Mouse (Mus musculus) embryonic facial prominence, embryonic 14.5 days (tissue): Measurements from ENCODE around the gene Nhs. TPM values are rescaled to one million over a fixed set of nuclear protein-coding genes. Genes with fewer than 3 reads are reported as not detected.
A peak's percentile ranks its signal among the peaks of the same experiment; 100 is the strongest.

ENCODE experiments used
- ATAC-seq: fragments of 200-750 bp; cut with Nextera tagmentation; 2 replicates; pipeline ENCODE4 v1.8.0; 2017; ENCODE audit warnings: low read depth, moderate number of reproducible peaks, moderate TSS enrichment
- DNase-seq: peaks from one replicate; pipeline ENCODE4 v3.0.0-alpha.2; 2015; ENCODE audit warnings: low spot score
- H3K27ac ChIP-seq: fragments of 300-500 bp; sonication (generic); replicated peaks from 2 replicates; pipeline ENCODE4 v1.5.1; 2014; ENCODE audit warnings: low read depth, mild to moderate bottlenecking, low read length, moderate library complexity
- H3K27me3 ChIP-seq: fragments of 300-500 bp; sonication (generic); replicated peaks from 2 replicates; pipeline ENCODE4 v1.6.1; 2014; ENCODE audit warnings: low read length; ENCODE audit not compliant: control insufficient read depth, insufficient read depth
- H3K36me3 ChIP-seq: fragments of 300-500 bp; sonication (generic); 2 replicates; pipeline ENCODE4 v1.6.1; 2014; ENCODE audit warnings: low read length, mixed read lengths; ENCODE audit not compliant: control insufficient read depth, insufficient read depth
- H3K4me1 ChIP-seq: fragments of 300-500 bp; sonication (generic); 2 replicates; pipeline ENCODE4 v1.6.1; 2014; ENCODE audit warnings: antibody characterized with exemption, low read length; ENCODE audit not compliant: control insufficient read depth, insufficient read depth
- H3K4me2 ChIP-seq: fragments of 300-500 bp; sonication (generic); 2 replicates; pipeline ENCODE4 v1.6.1; 2014; ENCODE audit warnings: low read depth, mild to moderate bottlenecking, low read length, moderate library complexity, mixed read lengths
- H3K4me3 ChIP-seq: fragments of 300-500 bp; sonication (generic); 2 replicates; pipeline ENCODE4 v1.5.1; 2014; ENCODE audit warnings: low read depth, mild to moderate bottlenecking, low read length
- H3K9ac ChIP-seq: fragments of 300-500 bp; sonication (generic); 2 replicates; pipeline ENCODE4 v1.6.1; 2014; ENCODE audit warnings: low read depth, mild to moderate bottlenecking, low read length, moderate library complexity, mixed read lengths
- H3K9me3 ChIP-seq: fragments of 300-500 bp; sonication (generic); 2 replicates; pipeline ENCODE4 v1.6.1; 2016; ENCODE audit warnings: low read length; ENCODE audit not compliant: control insufficient read depth
- WGBS: fragments of 180-500 bp; shearing (Covaris S2); extraction: QIAGEN DNeasy Blood & Tissue Kit; methylation state at CpG from one replicate; pipeline ENCODE4 v1.1.7; 2014; 5-methylcytosine and 5-hydroxymethylcytosine counted together
- polyA plus RNA-seq: library from polyadenylated mRNA; unstranded; fragments of >200 nt; fragmentation: Nextera tagmentation; extraction: Ambion mirVana; gene quantifications from 2 replicates; pipeline ENCODE4 v1.2.1, GENCODE M21; 2014

The Nhs gene
- polyA plus RNA-seq, 1 experiment from 2014 or later, result 2.7 TPM

GRCm38 (mm10) chrX:162044109-162044508, 115.4 kb downstream of the Nhs start:
- H3K4me2 ChIP-seq, result no peak overlapping the region
- H3K9me3 ChIP-seq, result no peaks in the 10 kb centered on the region
- H3K27me3 ChIP-seq, result peaks cover 17% of the 10 kb centered on the region
- ATAC-seq (no peak), DNase-seq (no peak)
- no peak overlapping the region for H3K27ac ChIP-seq
- H3K36me3 ChIP-seq, result no peaks in the 10 kb centered on the region
- no peak overlapping the region for H3K4me3 ChIP-seq
- H3K9ac ChIP-seq, result no peak overlapping the region
- no peaks in the 10 kb centered on the region for H3K4me1 ChIP-seq

DNA sequence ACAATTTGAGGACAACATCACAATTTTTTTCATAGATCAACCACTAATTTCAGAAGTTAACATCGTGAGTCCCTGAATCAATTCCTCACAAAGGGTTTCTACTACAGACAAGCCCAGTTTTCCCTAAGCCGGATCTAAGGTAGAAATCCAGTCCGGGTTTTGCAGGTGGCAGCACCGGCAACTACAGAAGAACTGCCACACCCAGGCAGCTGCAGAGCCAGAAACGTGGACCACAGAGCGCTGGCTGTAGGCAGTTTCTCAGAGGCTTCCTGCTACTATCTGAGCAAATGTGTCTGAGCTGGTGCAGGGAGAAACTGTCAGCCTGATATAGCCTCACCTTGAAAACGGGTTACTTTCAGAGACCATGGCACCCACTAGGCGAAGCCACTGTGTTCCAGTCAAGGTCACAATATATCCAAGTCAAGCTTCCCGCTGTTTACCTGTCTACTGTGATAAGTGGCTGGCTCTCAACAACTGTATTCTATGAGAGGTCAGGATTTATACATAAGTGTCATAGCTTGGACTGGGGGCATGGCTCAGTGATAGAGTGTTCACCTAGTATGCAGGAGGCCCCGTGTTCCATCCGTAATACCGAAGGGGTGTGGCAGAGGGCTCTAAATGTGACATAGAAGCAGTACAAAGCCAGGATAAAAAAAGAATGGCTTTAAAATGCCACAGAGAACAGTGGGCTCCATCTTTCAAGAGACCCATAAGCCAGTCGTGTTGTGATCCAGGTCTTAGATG, 134.1 kb downstream of the Nhs start:
- 32% methylated on average over 13 of the region's 13 CpGs for WGBS
- ATAC-seq (0 out of 2 replicates have a peak, but pooled peaks have one; percentile 22), DNase-seq (peak; percentile 70)
- H3K4me1 ChIP-seq, result no peaks in the 10 kb centered on the region
- no peak overlapping the region for H3K4me3 ChIP-seq
- H3K4me2 ChIP-seq, result peak overlapping the region; percentile 18; the same call in 1 of the 2 replicates
- peaks cover 37% of the 10 kb centered on the region for H3K27me3 ChIP-seq
- H3K9me3 ChIP-seq, result no peaks in the 10 kb centered on the region
- no peak overlapping the region for H3K27ac ChIP-seq
- no peaks in the 10 kb centered on the region for H3K36me3 ChIP-seq
- H3K9ac ChIP-seq, result no peak overlapping the region

- no peak for ATAC-seq
- Histone ChIP-seq H3K27me3 (peaks cover 30% of the 10 kb centered on the region), H3K9me3 (no peaks in the 10 kb centered on the region), H3K4me1 (no peaks in the 10 kb centered on the region), H3K4me2 (no peak overlapping the region), H3K36me3 (no peaks in the 10 kb centered on the region), H3K27ac (no peak overlapping the region), H3K9ac (no peak overlapping the region), H3K4me3 (no peak overlapping the region)
- WGBS, result 87% methylated on average over 3 of the region's 3 CpGs
- no peak for DNase-seq
These were observed 137.8 kb downstream of the Nhs start for GRCm38 (mm10) chrX:162021724-162022123.

GRCm38 (mm10) chrX:162020039-162020566, 139.4 kb downstream of the Nhs start:
- Histone ChIP-seq H3K27me3 (peaks cover 24% of the 10 kb centered on the region), H3K4me3 (no peak overlapping the region), H3K9me3 (no peaks in the 10 kb centered on the region), H3K27ac (no peak overlapping the region), H3K9ac (no peak overlapping the region), H3K36me3 (no peaks in the 10 kb centered on the region), H3K4me1 (no peaks in the 10 kb centered on the region), H3K4me2 (no peak overlapping the region)
- WGBS, result 76% methylated on average over 3 of the region's 3 CpGs
- no peak for ATAC-seq
- DNase-seq, result no peak

- Histone ChIP-seq H3K9ac (no peak overlapping the region), H3K27ac (no peak overlapping the region), H3K36me3 (no peaks in the 10 kb centered on the region), H3K4me3 (no peak overlapping the region), H3K27me3 (peaks cover 25% of the 10 kb centered on the region), H3K4me2 (no peak overlapping the region), H3K9me3 (no peaks in the 10 kb centered on the region), H3K4me1 (no peaks in the 10 kb centered on the region)
- DNase-seq, result no peak
- 51% methylated on average over 9 of the region's 9 CpGs for WGBS
- ATAC-seq, result no peak
These were observed 142.1 kb downstream of the Nhs start for GRCm38 (mm10) chrX:162017471-162017870.

GRCm38 (mm10) chrX:162012570-162012969, 147.0 kb downstream of the Nhs start:
- no peaks in the 10 kb centered on the region for H3K9me3 ChIP-seq
- H3K36me3 ChIP-seq, result no peaks in the 10 kb centered on the region
- H3K9ac ChIP-seq, result no peak overlapping the region
- no peak overlapping the region for H3K4me2 ChIP-seq
- no peak overlapping the region for H3K4me3 ChIP-seq
- WGBS, result 90% methylated on average over 4 of the region's 4 CpGs
- H3K4me1 ChIP-seq, result no peaks in the 10 kb centered on the region
- ATAC-seq (no peak), DNase-seq (no peak)
- H3K27ac ChIP-seq, result no peak overlapping the region
- peaks cover 16% of the 10 kb centered on the region for H3K27me3 ChIP-seq

DNA sequence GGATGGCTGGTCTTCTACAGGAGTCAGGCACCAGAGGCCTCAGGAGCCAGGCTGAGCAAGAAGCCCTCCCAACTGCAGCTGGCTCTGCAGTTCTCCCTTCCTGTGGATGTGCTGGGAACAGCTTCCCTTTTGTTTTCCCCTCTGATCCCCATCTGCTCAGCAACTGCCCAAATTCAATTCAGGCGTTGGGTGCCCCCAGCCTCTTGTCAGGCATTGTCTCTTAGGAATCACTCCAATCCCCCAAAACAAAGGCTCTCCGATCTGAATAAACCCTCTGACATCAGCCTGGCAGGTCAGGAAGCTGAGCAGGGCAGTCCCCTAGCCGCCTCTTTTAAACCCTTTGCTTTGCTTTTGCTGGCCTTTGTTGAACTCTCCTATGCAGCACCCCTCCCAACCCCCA, 149.7 kb downstream of the Nhs start:
- 42% methylated on average over 3 of the region's 3 CpGs for WGBS
- DNase-seq, result peak; percentile 27

DNA sequence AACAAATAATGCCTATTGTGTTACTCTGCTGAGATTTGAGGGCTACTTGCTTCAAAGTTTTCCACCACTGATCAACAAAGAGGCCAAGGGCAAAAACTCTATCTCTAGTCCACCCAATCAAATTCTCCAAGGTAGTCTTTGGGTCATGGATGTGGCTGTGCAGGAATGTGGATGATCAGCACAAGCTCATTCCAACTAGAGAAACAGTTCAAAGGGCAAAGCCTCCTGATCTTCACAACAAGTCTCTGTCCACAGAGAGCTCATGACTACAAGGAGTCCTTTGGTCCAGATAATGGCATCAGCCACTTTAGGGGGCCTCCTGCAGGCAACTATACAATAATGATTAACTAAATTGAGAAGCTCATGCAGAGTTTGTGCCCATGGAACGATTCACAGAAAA, 155.7 kb downstream of the Nhs start:
- Histone ChIP-seq H3K4me2 (no peak overlapping the region), H3K27me3 (peaks cover 18% of the 10 kb centered on the region), H3K27ac (no peak overlapping the region), H3K4me1 (no peaks in the 10 kb centered on the region), H3K9ac (no peak overlapping the region), H3K9me3 (no peaks in the 10 kb centered on the region), H3K4me3 (no peak overlapping the region), H3K36me3 (no peaks in the 10 kb centered on the region)
- ATAC-seq (no peak), DNase-seq (no peak)
- WGBS, result 76% methylated on average over 1 of the region's 1 CpGs

More for the DNA sequence above, 149.7 kb downstream of the Nhs start:
- Histone ChIP-seq H3K9me3 (no peaks in the 10 kb centered on the region), H3K27me3 (peaks cover 10% of the 10 kb centered on the region), H3K4me2 (no peak overlapping the region), H3K9ac (no peak overlapping the region), H3K36me3 (no peaks in the 10 kb centered on the region), H3K4me1 (no peaks in the 10 kb centered on the region), H3K27ac (no peak overlapping the region), H3K4me3 (no peak overlapping the region)
- ATAC-seq, result peak; percentile 41; the same call in 1 of the 2 replicates

- H3K4me3 ChIP-seq, result no peak overlapping the region
- H3K4me2 ChIP-seq, result no peak overlapping the region
- no peaks in the 10 kb centered on the region for H3K9me3 ChIP-seq
- ATAC-seq (no peak), DNase-seq (no peak)
- H3K27me3 ChIP-seq, result peaks cover 9% of the 10 kb centered on the region
- no peak overlapping the region for H3K27ac ChIP-seq
- H3K4me1 ChIP-seq, result 0 out of 2 replicates have a peak, but pooled peaks cover 2% of the 10 kb centered on the region
- WGBS, result 64% methylated on average over 3 of the region's 3 CpGs
- no peak overlapping the region for H3K9ac ChIP-seq
- H3K36me3 ChIP-seq, result no peaks in the 10 kb centered on the region
These were observed 160.7 kb downstream of the Nhs start for GRCm38 (mm10) chrX:161998876-161999275.
